Mouse (Mus musculus) adrenal gland, postnatal 10 days (tissue): ENCODE measurements around the gene Syngr1. TPM values are rescaled to one million over a fixed set of nuclear protein-coding genes. Genes with fewer than 3 reads are reported as not detected.

Experiments
- DNase-seq: peaks from one replicate; pipeline ENCODE4 v3.0.0; 2021; ENCODE audit warnings: mixed read lengths
- total RNA-seq, 2 experiments: library from RNA; stranded (reverse); gene quantifications; 2 replicates each; pipeline ENCODE4 v1.2.3; 2021

Syngr1 gene
- total RNA-seq, 2 experiments from 2014 or later = 30.2 to 35.0 TPM

DNA sequence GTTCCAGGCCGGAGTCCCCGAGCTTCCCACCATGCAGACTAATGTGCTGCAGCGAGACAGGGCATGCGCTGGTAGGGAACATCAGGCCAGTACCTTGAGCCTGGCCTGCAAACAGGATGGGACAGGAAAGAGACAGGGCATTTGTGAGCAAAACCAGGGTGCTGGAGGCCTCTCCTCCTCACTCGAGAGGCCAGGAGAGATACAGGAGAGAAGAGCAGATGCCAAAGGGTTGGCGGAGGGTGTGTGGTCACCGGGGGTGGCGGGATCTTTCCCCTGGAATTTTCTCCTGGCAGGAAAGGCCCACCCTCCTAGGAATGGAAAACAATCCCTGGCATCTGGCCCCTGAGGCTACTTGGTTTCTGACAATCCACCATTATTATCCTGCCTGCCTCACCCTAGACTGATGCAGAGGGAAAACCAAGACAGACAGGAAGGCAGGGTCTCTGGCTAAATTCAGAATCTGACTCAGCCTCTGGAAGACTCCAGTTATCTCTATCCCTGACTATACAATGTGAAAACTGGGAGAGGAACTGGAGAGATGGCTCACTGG, 21.0 kb upstream of the Syngr1 start:
- DNase-seq = no peak

- DNase-seq = no peak
Observed at GRCm38 (mm10) chr15:80071951-80072437, 19.1 kb upstream of the Syngr1 start.

DNA sequence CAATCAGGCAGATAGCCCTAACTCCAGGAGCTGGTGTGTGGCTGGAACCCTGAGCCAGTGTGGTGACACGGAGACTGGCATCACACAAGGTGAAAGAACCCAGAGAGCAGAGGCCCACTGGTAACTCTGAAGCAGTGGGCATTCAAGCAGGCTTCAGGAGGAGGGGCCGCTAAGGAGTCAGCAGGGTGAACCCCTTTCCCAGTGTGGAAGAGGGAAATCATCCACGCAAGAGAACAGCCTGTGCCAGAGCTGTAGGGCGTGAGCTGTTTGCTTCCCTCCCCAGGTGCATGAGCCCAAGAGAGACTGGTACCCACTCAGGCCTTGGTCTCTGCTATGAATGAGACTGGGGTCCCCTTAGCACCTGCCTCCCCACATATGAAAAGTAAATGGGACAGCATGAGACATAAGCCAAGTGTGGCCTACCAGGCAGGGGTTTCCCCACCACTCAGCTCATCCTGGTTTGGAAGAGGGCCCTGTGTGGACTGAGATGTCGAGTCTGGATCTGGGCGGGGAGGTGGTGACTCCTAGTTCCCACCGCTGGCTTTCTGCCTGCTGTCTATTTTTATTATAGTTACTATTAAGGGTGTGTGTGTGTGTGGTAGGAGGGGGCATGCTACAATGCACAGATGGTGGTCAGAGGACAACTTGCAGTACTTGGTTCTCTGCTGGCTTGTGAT, 18.4 kb upstream of the Syngr1 start:
- DNase-seq = no peak

DNA sequence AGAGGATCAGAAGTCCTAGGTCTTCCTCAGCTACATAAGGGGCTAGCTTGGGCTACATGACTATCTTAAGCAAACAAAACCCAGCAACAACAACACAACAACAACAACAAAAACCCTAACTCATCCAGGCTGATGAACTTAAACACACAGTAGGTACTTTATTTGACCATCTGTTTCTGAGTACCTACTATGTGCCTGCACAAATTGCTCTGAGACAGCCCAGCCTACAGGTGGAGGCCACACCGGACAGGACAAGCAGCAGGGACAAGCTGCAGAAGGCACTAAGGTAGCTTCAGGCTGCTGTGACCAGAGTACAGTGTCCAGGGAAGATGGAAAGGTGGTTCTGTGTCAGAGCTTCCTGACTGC, 17.9 kb upstream of the Syngr1 start:
- DNase-seq = no peak

DNA sequence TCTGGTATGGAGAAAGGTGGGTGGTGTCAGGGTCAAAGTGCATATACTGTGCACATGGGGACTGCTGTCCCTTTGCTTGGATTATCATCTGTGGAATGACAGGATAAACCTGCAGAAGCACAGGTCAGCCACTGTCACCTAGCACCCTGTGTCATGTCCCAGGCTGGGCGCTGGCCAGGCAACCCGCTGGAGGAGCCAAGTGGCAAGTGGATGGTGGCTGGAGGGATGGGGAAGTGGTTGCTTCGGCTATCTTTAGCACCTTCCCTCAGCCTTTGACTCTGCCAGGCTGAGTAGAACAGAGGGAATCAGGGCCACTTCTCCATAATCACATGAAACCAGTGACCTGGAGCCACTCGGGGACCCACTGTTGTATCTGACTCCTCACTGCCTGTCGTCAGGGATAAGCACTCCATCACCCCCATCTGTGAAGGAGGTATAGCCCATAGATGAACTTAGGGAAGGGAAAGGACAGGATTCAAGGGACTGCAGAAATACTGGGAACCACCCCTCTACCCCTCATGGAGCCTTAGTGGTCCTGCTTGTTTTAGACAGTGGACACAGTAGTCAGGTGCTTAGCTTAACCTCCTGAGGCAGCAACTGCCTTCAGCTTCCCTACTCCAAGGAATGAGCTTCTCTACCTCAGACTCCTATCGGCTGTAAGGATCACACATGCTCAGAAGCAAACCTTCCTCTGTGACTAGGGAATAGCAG, 16.3 kb upstream of the Syngr1 start:
- DNase-seq = no peak

DNA sequence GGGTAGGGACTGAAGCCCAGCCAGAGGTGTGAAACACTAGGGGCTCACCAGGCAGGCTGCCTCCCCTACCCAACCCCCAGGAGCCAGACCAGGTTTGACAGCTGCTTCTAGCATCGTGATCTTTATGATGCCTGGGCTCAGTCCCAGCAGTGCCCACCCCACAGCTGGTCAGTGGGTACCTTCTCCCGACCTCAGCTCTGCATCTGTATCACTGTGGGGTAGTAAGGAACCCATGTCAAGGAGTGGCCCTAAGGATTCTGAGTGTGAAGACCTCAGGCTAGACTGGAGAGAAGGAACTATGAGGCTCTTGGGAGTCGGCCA, 15.8 kb upstream of the Syngr1 start:
- no peak for DNase-seq

GRCm38 (mm10) chr15:80075733-80076337, 15.3 kb upstream of the Syngr1 start:
- DNase-seq = no peak

- DNase-seq = peak; percentile 82
Observed at GRCm38 (mm10) chr15:80076338-80077136, 14.6 kb upstream of the Syngr1 start.

DNA sequence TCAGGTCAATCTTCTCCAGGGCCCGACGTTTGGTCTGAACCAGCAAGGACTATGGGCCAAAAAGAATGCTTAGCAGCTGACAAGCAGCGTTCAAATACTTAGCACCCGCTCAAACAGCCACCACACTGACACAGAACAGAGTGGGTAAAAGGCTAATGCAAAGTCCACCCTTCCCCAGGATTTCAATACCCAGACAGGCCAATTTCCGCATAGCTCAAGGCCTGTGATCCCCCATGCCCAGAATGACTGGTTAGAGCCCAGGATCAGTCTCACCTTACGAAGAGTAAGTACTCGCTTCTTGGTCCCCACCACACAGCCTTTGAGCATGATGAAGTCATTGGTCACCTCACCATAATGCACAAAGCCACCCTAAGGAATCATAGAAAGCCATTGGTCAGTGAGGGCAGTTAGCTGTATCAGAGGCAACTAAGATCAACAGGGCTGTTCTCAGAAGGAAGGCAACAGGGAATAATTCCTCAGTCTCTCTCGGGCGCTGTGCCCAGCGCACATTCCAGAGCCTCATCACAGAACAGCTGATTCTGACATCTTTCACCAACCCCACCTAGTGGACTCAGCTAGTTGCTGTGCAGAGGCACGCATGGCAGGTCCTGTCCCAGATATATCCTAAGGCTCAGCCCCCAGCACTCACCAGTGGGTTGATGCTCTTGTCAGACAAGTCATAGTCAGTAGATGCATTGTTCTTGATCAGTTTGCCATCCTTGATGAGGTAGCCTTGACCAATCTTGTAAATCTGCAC, 12.9 kb upstream of the Syngr1 start:
- no peak for DNase-seq

DNA sequence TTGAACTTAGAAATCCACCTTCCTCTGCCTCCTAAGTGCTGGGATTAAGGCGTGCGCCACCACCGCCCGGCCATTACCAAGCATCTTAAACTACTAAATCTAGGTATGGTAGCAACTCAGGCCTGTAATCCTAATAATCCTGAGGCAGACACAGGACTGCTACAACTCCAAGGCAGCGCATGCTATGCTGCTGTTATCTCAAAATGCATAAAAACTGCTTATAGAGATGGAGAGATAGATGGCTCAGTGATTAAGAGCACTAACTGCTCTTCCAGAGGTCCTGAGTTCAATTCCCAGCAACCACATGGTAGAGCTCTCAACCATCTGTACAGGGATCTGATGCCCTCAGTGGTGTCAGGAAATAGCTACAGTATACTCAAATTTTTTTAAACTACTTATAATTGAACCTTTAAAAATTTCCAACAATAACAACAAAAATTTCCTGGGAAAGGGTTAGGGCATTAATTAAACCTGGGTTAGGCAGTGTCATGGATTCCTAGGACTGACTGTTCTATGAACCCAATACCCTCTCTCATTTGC, 11.9 kb upstream of the Syngr1 start:
- DNase-seq = no peak

GRCm38 (mm10) chr15:80079954-80080353, 11.2 kb upstream of the Syngr1 start:
- DNase-seq = no peak

DNA sequence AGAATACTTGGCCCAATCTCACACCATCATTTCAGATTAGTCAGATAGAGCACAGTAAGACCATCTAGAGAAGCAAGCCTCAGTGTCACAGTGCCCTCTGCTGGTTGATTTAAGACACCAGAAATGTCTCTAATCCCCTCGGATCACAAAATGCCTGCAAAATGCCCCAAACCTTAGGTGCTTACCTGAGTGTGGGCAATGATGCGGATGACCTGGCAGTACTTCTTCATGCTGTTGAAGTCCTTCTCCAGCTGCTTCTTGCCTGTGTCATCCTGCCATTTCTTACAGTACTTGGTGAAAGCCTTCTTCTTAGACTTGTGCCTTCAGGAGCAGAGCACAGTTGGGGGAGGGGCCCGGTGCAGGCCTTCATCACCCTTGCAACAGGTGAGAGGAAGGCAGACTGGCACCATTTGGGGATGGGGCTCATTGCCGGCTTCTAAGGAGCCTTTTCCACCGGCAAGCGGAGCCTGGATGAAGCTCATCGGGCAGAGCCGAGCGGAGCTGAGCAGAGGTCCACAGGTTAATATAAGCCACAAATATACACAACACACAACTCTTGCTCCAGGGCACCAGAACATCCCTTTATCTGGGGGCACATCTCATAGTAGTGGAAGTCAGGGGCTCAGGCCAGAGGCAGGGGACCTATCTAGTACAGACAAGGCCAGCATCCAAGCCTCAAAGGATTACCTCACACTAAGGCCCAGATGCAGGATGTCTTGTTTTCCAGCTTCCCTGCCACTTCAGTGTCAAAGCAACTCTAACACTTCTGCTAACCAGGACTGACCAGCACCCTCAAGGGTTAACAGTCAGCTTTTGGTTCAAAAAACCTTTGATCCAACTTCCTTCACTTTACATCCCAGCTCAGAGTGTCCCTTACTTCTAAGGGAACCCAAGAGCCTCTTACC, 10.2 kb upstream of the Syngr1 start:
- DNase-seq = no peak

DNA sequence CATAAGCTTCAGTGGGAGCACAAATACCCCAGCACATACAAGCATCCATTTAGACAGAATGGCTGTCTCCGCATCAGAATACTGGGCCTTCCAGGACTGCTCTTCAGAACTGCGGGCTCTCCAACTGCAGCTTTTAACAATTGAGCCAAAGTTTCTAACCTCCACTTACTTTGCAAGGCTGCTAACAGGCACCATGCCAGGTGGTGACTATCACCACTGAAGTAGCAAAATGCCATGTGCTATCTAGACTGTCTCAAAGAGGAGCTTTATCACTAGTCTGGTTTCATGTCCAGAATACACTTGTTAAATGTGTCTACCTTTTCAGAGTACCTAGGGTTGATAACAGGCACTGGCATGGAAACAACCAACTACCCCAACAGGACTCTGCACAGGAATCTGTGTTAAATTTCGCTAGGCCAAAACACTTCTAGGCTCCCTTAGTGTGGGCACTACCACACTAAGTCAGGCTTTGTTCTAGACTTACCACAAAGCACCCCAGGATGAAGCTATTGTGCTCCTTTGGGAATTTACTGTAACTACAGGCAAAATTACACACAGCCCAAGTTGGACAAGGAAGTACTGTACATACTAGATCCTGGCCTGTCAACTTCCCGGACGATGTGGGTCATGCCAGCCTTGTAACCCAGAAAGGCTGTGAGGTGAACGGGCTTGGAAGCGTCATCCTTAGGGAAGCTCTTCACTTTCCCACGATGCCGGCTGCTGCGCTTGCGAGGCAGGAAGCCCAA, 9.2 kb upstream of the Syngr1 start:
- peak; percentile 76 for DNase-seq

DNA sequence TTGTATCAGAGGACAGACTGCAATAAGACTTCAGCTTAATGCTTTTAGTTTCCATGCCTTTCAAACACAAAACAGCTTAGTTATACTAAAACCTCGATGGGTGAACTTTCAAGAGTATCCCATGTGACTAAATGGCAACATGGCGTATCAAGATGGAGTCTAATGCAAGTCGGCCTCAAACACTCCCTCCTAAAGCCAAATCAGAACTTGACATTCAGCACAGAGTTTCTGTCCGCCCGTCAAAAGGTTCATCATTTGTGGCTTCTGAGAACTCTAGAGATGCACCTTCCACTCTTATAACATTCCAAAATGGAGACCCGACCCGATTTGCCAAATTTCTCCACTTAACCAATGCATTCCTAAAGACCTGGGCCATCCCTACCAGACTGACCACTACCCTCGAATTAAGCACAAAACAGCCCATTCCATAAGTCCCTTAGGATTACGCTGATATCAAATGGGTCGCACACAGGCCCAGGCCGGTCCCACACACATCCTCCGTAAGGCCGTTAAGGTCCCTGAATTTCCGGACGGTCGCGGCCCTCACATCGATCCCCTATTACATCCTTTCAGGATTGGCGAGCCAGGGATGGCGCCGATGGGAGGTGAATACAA, 8.4 kb upstream of the Syngr1 start:
- no peak for DNase-seq

GRCm38 (mm10) chr15:80083276-80083731, 7.8 kb upstream of the Syngr1 start:
- peak; percentile 97 for DNase-seq

DNA sequence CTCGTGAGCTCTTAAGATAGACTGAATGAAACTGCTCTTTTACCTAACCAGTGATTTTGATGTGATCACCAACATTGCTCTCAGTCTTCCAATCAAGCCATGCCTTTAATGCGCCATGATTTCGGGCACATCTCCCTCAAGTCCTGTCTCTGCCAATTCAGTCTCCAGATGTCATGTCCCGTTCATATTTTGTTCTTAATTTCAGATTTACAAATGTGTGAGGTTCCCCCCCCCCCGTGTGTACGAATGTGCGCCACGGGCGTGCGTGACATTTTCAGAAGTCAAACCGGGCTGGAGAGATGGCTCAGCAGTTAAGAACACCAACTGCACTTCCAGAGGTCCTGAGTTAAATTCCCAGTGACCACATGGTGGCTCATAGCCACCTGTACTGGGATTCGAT, 7.4 kb upstream of the Syngr1 start:
- DNase-seq = peak; percentile 40

GRCm38 (mm10) chr15:80087406-80088012, 3.6 kb upstream of the Syngr1 start:
- no peak for DNase-seq

GRCm38 (mm10) chr15:80088637-80089036, 2.5 kb upstream of the Syngr1 start:
- DNase-seq = peak; percentile 92

GRCm38 (mm10) chr15:80090155-80090554, 979 bp upstream of the Syngr1 start:
- DNase-seq = no peak
